Mouse (Mus musculus) embryonic fibroblast, embryonic 13.5 days (primary cell): Measurements from ENCODE around the gene Gm20388. TPM values are rescaled to one million over a fixed set of nuclear protein-coding genes. Genes with fewer than 3 reads are reported as not detected.

ENCODE experiments used
- H3K27ac ChIP-seq: 2 replicates; pipeline ENCODE4 v1.5.1; 2012; ENCODE audit warnings: low read length, control low read depth, inconsistent platforms; ENCODE audit not compliant: insufficient read depth
- H3K4me1 ChIP-seq: 2 replicates; pipeline ENCODE4 v1.6.1; 2011; ENCODE audit warnings: low read length; ENCODE audit not compliant: control insufficient read depth, insufficient read depth
- H3K4me3 ChIP-seq: 2 replicates; pipeline ENCODE4 v1.5.1; 2011; ENCODE audit warnings: mild to moderate bottlenecking, control low read depth, low read length; ENCODE audit not compliant: insufficient read depth
- CTCF ChIP-seq: IDR thresholded peaks from 2 replicates; pipeline ENCODE4 v1.5.1; 2011; ENCODE audit warnings: mild to moderate bottlenecking, control low read depth, low read length, moderate library complexity, borderline replicate concordance; ENCODE audit not compliant: insufficient read depth
- POLR2A ChIP-seq: IDR thresholded peaks from 2 replicates; pipeline ENCODE4 v1.6.1; 2011; ENCODE audit warnings: low read depth, mild to moderate bottlenecking, control low read depth, low read length, moderate library complexity
- polyA plus RNA-seq: library from polyadenylated mRNA; stranded (reverse); fragments of >200 nt; gene quantifications from 2 replicates; pipeline ENCODE4 v1.2.4, GENCODE M21; 2011; ENCODE audit warnings: low read depth; ENCODE audit not compliant: missing spikeins, insufficient read length

Gm20388 gene
- polyA plus RNA-seq, 1 experiment: 82.8 TPM

- TF ChIP-seq CTCF (no peak), POLR2A (no peak)
- H3K4me3 ChIP-seq: no peak overlapping the region
- H3K27ac ChIP-seq: no peak overlapping the region
- H3K4me1 ChIP-seq: peaks cover 21% of the 10 kb centered on the region
Observed at GRCm38 (mm10) chr8:122903002-122903401, 2992.4 kb downstream of the Gm20388 start.

- TF ChIP-seq POLR2A (no peak), CTCF (no peak)
- H3K4me3 ChIP-seq: no peak overlapping the region
- 0 out of 2 replicates have a peak overlapping the region, but pooled peaks have one; percentile 5 for H3K27ac ChIP-seq
- H3K4me1 ChIP-seq: peaks cover 22% of the 10 kb centered on the region
Observed at GRCm38 (mm10) chr8:122904496-122904895, 2993.9 kb downstream of the Gm20388 start.

GRCm38 (mm10) chr8:122905346-122905745 lies 2994.7 kb downstream of the Gm20388 start:
- Histone ChIP-seq H3K4me1 (peaks cover 22% of the 10 kb centered on the region), H3K27ac (peak overlapping the region; percentile 43), H3K4me3 (no peak overlapping the region)
- TF ChIP-seq CTCF: no peak
- TF ChIP-seq POLR2A: no peak

- peak overlapping the region; percentile 42 for H3K27ac ChIP-seq
- H3K4me3 ChIP-seq: no peak overlapping the region
- TF ChIP-seq CTCF: peak; percentile 42; the same call in 1 of the 2 replicates
- TF ChIP-seq POLR2A: no peak
- peaks cover 22% of the 10 kb centered on the region for H3K4me1 ChIP-seq
Observed at GRCm38 (mm10) chr8:122906463-122907021, 2995.9 kb downstream of the Gm20388 start.

GRCm38 (mm10) chr8:122912150-122912549 lies 3001.5 kb downstream of the Gm20388 start:
- no peak for TF ChIP-seq POLR2A
- TF ChIP-seq CTCF: no peak
- H3K4me3 ChIP-seq: no peak overlapping the region
- no peak overlapping the region for H3K27ac ChIP-seq
- H3K4me1 ChIP-seq: peaks cover 7% of the 10 kb centered on the region; the same call in 1 of the 2 replicates

- no peak for TF ChIP-seq CTCF
- TF ChIP-seq POLR2A: no peak
- no peak overlapping the region for H3K4me3 ChIP-seq
- peaks cover 6% of the 10 kb centered on the region; the same call in 1 of the 2 replicates for H3K4me1 ChIP-seq
- no peak overlapping the region for H3K27ac ChIP-seq
Observed at GRCm38 (mm10) chr8:122912871-122913270, 3002.2 kb downstream of the Gm20388 start.

- H3K4me3 ChIP-seq: no peak overlapping the region
- H3K27ac ChIP-seq: no peak overlapping the region
- no peak for TF ChIP-seq CTCF
- no peak for TF ChIP-seq POLR2A
- peaks cover 4% of the 10 kb centered on the region; the same call in 1 of the 2 replicates for H3K4me1 ChIP-seq
Observed at GRCm38 (mm10) chr8:122916766-122917165, 3006.1 kb downstream of the Gm20388 start.

- H3K4me1 ChIP-seq: peaks cover 7% of the 10 kb centered on the region; the same call in 1 of the 2 replicates
- H3K4me3 ChIP-seq: no peak overlapping the region
- peak overlapping the region; percentile 21; the same call in 1 of the 2 replicates for H3K27ac ChIP-seq
- TF ChIP-seq CTCF (no peak), POLR2A (no peak)
Observed at GRCm38 (mm10) chr8:122917531-122918392, 3007.1 kb downstream of the Gm20388 start.

GRCm38 (mm10) chr8:122918438-122919107 lies 3007.9 kb downstream of the Gm20388 start:
- Histone ChIP-seq H3K4me3 (no peak overlapping the region), H3K4me1 (peaks cover 13% of the 10 kb centered on the region), H3K27ac (peak overlapping the region; percentile 17)
- no peak for TF ChIP-seq POLR2A
- TF ChIP-seq CTCF: no peak

- Histone ChIP-seq H3K27ac (no peak overlapping the region), H3K4me1 (peaks cover 19% of the 10 kb centered on the region), H3K4me3 (no peak overlapping the region)
- TF ChIP-seq CTCF (no peak), POLR2A (no peak)
Observed at GRCm38 (mm10) chr8:122920890-122921289, 3010.2 kb downstream of the Gm20388 start.
